Mouse (Mus musculus): Measurements from ENCODE around the gene Vmn1r78. TPM values are rescaled to one million over a fixed set of nuclear protein-coding genes. Genes with fewer than 3 reads are reported as not detected.
"Not testable (repeated sequence)": the region's sequence is repeated elsewhere in the genome, so short reads cannot be mapped to it uniquely, and the experiment has no call there.

The Vmn1r78 gene
- total RNA-seq (2015) (not detected in 2 replicates), total RNA-seq (2017) (not detected in 2 replicates)

- ATAC-seq (replicated peaks; ENCODE audit: poor library complexity): no peak
Measured at GRCm38 (mm10) chr7:12149957-12150356, at the start of gene Vmn1r78. Gene Vmn1r78, plus strand, starts transcription at chr7:12150257.

- not testable (repeated sequence) for ATAC-seq (replicated peaks; ENCODE audit: poor library complexity)
Measured at GRCm38 (mm10) chr7:12156463-12156862, 6.4 kb downstream of the Vmn1r78 start.

- not testable (repeated sequence) for ATAC-seq (replicated peaks; ENCODE audit: poor library complexity)
Measured at GRCm38 (mm10) chr7:12170979-12171378, 20.9 kb downstream of the Vmn1r78 start, which contains the start of gene Vmn1r79. Gene Vmn1r79, plus strand, starts transcription at chr7:12171279.

- not testable (repeated sequence) for ATAC-seq (replicated peaks; ENCODE audit: poor library complexity)
Measured at GRCm38 (mm10) chr7:12172926-12173325, 22.9 kb downstream of the Vmn1r78 start.

GRCm38 (mm10) chr7:12188986-12189385 lies 38.9 kb downstream of the Vmn1r78 start, which contains the start of gene Vmn1r80:
Gene Vmn1r80, plus strand, starts transcription at chr7:12189286.
- ATAC-seq (replicated peaks; ENCODE audit: poor library complexity): no peak

GRCm38 (mm10) chr7:12204141-12204540 lies 54.1 kb downstream of the Vmn1r78 start:
- ATAC-seq (replicated peaks; ENCODE audit: poor library complexity): no peak

Other genes starting within 250 kb of the Vmn1r78 start
- not detected in 2 replicates for gene Vmn1r76, start 212.0 kb upstream of the Vmn1r78 start, total RNA-seq (2015)
- gene Vmn1r76, start 212.0 kb upstream of the Vmn1r78 start, total RNA-seq (2017): not detected in 2 replicates
- not detected in 2 replicates for gene Vmn1r77, start 113.5 kb upstream of the Vmn1r78 start, total RNA-seq (2015)
- gene Vmn1r77, start 113.5 kb upstream of the Vmn1r78 start, total RNA-seq (2017): not detected in 2 replicates
- not detected in 2 replicates for gene Vmn1r79, start 21.0 kb downstream of the Vmn1r78 start, total RNA-seq (2015)
- gene Vmn1r79, start 21.0 kb downstream of the Vmn1r78 start, total RNA-seq (2017): not detected in 2 replicates
- not detected in 2 replicates for gene Vmn1r80, start 39.0 kb downstream of the Vmn1r78 start, total RNA-seq (2015)
- gene Vmn1r80, start 39.0 kb downstream of the Vmn1r78 start, total RNA-seq (2017): not detected in 2 replicates
- 0.02 TPM in 1 of 2 replicates, not detected in the other for gene Vmn1r81, start 118.0 kb downstream of the Vmn1r78 start, total RNA-seq (2015)
- gene Vmn1r81, start 118.0 kb downstream of the Vmn1r78 start, total RNA-seq (2017): not detected in 2 replicates
- gene Vmn1r82, start 150.2 kb downstream of the Vmn1r78 start, total RNA-seq (2015): not detected in 2 replicates
- gene Vmn1r82, start 150.2 kb downstream of the Vmn1r78 start, total RNA-seq (2017): not detected in 2 replicates
- not detected in 2 replicates for gene Vmn1r83, start 179.2 kb downstream of the Vmn1r78 start, total RNA-seq (2015)
- gene Vmn1r83, start 179.2 kb downstream of the Vmn1r78 start, total RNA-seq (2017): not detected in 2 replicates
- not detected in 2 replicates for gene Vmn1r84, start 219.0 kb downstream of the Vmn1r78 start, total RNA-seq (2015)
- not detected in 2 replicates for gene Vmn1r84, start 219.0 kb downstream of the Vmn1r78 start, total RNA-seq (2017)

All from megakaryocyte progenitor cell, adult 5-6 weeks (primary cell).